ENCODE assay signal across 19 mouse cellular contexts in genomic region chr4:59259806-59260205, GRCm38 (mm10).
A peak's percentile ranks its signal among the peaks of the same experiment; 100 is the strongest.
DNase-seq lines count a peak whose midpoint lies in the region; ATAC-seq and TF ChIP-seq lines count a peak whose summit lies in the region.
"Had no signal": no experiment of that assay in that cellular context is flagged by ENCODE, and none has a peak within 500 bp of the region (broad histone marks: within the 10 kb centered on the region; RNA-seq: fewer than 3 reads in every experiment).

No protein-coding gene starts in this region.

- peak; percentile 45 for DNase-seq in thymus, postnatal 4 days
- no peak for DNase-seq in thymus, postnatal 14 days
- no peak for DNase-seq in left cerebral cortex, postnatal 25 days (ENCODE audit: low spot score in 2 of 2)
- DNase-seq in layer of hippocampus, adult 2 months (ENCODE audit: low spot score in 2 of 2) = no peak
- DNase-seq: adrenal gland, postnatal 14 days; cerebellum, adult 9-10 months; gastrocnemius, postnatal 36 days; kidney, adult 18-20 months; kidney, postnatal 14 days; lung, postnatal 10 days; right cerebral cortex, postnatal 14 days had no signal

- no peaks in the 10 kb centered on the region for H3K36me3 ChIP-seq in liver, embryonic 16.5 days (ENCODE audit: control insufficient read depth, insufficient read depth)
- H3K36me3 ChIP-seq in hindbrain, embryonic 16.5 days (ENCODE audit: control insufficient read depth, insufficient read depth, low read length) = no peaks in the 10 kb centered on the region
- H3K36me3 ChIP-seq: embryonic facial prominence, embryonic 15.5 days; forebrain, embryonic 12.5 days; heart, embryonic 10.5 days; neural tube, embryonic 13.5 days had no signal

- H3K9me3 ChIP-seq in liver, embryonic 16.5 days (replicated peaks; ENCODE audit: control insufficient read depth, low read length) = no peaks in the 10 kb centered on the region
- H3K9me3 ChIP-seq in hindbrain, embryonic 16.5 days (ENCODE audit: control insufficient read depth, low read length) = no peaks in the 10 kb centered on the region
- H3K9me3 ChIP-seq: embryonic facial prominence, embryonic 15.5 days; forebrain, embryonic 12.5 days; heart, embryonic 10.5 days; neural tube, embryonic 13.5 days had no signal

- H3K9ac ChIP-seq in liver, embryonic 16.5 days (ENCODE audit: low read depth, low read length) = no peak overlapping the region
- H3K9ac ChIP-seq in hindbrain, embryonic 16.5 days (ENCODE audit: low read depth, low read length) = no peak overlapping the region
- H3K9ac ChIP-seq: embryonic facial prominence, embryonic 15.5 days; forebrain, embryonic 12.5 days; hindbrain, embryonic 14.5 days; neural tube, embryonic 13.5 days had no signal

- intact Hi-C loops in left cerebral cortex, postnatal 25 days (cut with DNase I) = loop anchor here (10.0 kb wide), 1 partner anchor 165 kb away; no protein-coding TSS in a partner anchor

- peak overlapping the region; percentile 45; the same call in 1 of the 2 replicates for H3K27ac ChIP-seq in liver, embryonic 16.5 days (ENCODE audit: low read length)
- H3K27ac ChIP-seq in hindbrain, embryonic 16.5 days (ENCODE audit: low read depth, low read length) = no peak overlapping the region
- no peak overlapping the region for H3K27ac ChIP-seq in layer of hippocampus, adult 2 months
- H3K27ac ChIP-seq: embryonic facial prominence, embryonic 15.5 days; forebrain, embryonic 12.5 days; heart, embryonic 10.5 days; hindbrain, embryonic 14.5 days; neural tube, embryonic 13.5 days had no signal

- no peaks in the 10 kb centered on the region for H3K27me3 ChIP-seq in liver, embryonic 16.5 days (ENCODE audit: control insufficient read depth, insufficient read depth, low read depth, low read length)
- H3K27me3 ChIP-seq in hindbrain, embryonic 16.5 days (replicated peaks; ENCODE audit: control insufficient read depth, insufficient read depth, low read length) = no peaks in the 10 kb centered on the region
- H3K27me3 ChIP-seq: embryonic facial prominence, embryonic 15.5 days; forebrain, embryonic 12.5 days; neural tube, embryonic 13.5 days had no signal

- peaks cover 14% of the 10 kb centered on the region for H3K4me1 ChIP-seq in liver, embryonic 16.5 days (ENCODE audit: control insufficient read depth, low read depth, low read length)
- no peaks in the 10 kb centered on the region for H3K4me1 ChIP-seq in hindbrain, embryonic 16.5 days (ENCODE audit: control insufficient read depth, insufficient read depth, low read depth, low read length)
- H3K4me1 ChIP-seq: embryonic facial prominence, embryonic 15.5 days; forebrain, embryonic 12.5 days; heart, embryonic 10.5 days; neural tube, embryonic 13.5 days had no signal

- 38% methylated on average over 1 of the region's 1 CpGs for WGBS in liver, embryonic 16.5 days (ENCODE audit: insufficient replicate concordance)
- 76% methylated on average over 1 of the region's 1 CpGs for WGBS in hindbrain, embryonic 16.5 days

- H3K4me3 ChIP-seq in liver, embryonic 16.5 days (ENCODE audit: low read depth, low read length) = no peak overlapping the region
- no peak overlapping the region for H3K4me3 ChIP-seq in hindbrain, embryonic 16.5 days (ENCODE audit: low read length)
- no peak overlapping the region for H3K4me3 ChIP-seq in layer of hippocampus, adult 2 months
- H3K4me3 ChIP-seq: embryonic facial prominence, embryonic 15.5 days; forebrain, embryonic 12.5 days; heart, embryonic 10.5 days; neural tube, embryonic 13.5 days had no signal

- H3K4me2 ChIP-seq in liver, embryonic 16.5 days (ENCODE audit: low read depth, low read length) = no peak overlapping the region
- no peak overlapping the region for H3K4me2 ChIP-seq in hindbrain, embryonic 16.5 days (ENCODE audit: low read length)
- H3K4me2 ChIP-seq: embryonic facial prominence, embryonic 15.5 days; forebrain, embryonic 12.5 days; hindbrain, embryonic 14.5 days; neural tube, embryonic 13.5 days had no signal

- no peak for TF ChIP-seq CTCF in layer of hippocampus, adult 2 months (conservative IDR thresholded peaks at IDR 0.05)

- 0 out of 2 replicates have a peak, but pooled peaks have one; percentile 50 for ATAC-seq in erythroblast, adult 5-6 weeks (replicated peaks; ENCODE audit: low FRiP score, poor library complexity, severe bottlenecking)
- no peak for ATAC-seq in liver, embryonic 16.5 days (ENCODE audit: low read depth)
- no peak for ATAC-seq in hindbrain, embryonic 16.5 days
